Mouse (Mus musculus): Measurements from ENCODE around the gene Ctnnal1.

Gene Ctnnal1

DNA sequence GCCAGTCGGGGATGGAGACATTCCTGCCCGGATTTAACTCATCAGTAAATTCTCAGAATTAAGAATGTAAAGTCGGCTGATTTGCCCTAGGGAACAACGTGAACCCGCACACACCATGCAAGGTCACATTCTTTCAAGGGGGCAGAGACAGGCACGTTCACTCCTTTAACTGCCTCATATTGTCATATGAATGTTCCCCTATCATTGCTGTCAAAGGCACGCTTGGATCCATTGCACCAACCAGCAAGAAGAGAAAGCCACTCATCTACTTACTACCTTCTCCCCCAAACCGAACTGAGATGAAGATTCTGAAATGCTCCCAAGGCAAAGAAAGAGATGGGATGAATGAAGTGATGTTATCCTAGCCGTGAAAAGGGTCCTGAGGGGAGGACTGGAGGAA lies 6.3 kb downstream of the Ctnnal1 start:
- no peak for DNase-seq

DNA sequence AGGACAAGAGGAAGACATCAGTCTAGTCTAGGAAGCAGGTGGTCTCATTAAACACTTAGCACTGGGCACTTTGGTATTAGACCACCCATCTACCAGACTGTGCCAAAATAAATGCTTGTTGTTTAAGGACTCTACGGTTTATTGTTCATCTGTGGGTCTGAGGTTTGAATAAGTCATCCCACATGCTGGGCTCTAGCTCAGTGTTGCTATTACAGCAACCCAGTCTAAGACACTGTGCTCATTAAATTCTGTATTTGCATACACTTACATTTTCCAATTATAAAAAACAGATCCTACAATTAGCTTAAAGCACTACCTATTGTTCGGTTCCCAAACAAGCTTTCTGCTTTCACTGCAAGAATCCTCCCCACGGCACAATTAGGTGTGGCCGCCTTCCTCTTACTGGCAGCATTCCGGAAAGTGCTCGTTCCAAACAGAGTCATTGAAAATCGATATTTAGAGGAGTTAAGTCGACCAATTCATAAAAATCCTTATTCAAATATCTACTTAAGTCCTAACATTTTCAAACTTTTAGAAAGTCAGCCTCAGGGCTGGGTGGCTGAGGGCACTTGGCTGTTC lies 8.5 kb downstream of the Ctnnal1 start:
- no peak for DNase-seq

DNA sequence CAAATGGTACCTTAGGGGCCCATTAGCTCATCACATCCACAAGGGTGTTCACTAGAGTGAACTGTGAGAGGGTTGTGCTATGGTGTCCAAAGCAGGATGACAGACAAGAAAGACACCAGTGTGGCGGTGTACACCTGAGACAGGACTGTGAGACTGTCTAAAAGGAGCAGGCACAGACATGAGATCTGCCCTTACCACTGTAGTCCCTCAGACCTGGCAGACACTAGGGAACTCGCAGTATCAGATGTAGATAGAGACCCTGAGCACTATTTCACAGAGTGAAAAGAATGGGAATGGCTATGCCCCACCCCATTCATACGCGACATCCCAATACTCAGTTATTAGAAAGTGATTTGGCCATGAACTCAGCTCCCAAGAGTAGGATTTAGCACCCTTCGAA lies 9.1 kb downstream of the Ctnnal1 start:
- no peak for DNase-seq

DNA sequence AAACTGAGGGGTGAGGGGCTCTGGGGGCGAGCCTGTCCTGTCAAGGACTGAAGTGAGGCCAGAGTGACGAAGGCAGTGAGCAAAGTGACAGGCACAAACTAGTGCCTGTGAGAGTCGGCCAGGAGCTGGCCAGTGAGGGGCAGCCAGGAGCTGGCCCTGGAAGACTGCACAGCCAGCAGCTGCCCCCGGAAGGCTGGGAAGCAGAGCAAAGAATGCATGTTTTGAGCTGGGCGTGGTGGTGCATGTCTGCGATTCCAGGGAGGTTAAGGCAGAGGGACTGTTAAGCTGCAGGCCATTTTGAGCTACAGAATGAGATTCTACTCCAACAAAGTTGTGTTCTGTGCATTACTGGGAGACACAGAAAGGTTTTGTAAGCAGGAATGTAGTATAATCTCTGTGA lies 14.3 kb downstream of the Ctnnal1 start:
- DNase-seq, result no peak

DNA sequence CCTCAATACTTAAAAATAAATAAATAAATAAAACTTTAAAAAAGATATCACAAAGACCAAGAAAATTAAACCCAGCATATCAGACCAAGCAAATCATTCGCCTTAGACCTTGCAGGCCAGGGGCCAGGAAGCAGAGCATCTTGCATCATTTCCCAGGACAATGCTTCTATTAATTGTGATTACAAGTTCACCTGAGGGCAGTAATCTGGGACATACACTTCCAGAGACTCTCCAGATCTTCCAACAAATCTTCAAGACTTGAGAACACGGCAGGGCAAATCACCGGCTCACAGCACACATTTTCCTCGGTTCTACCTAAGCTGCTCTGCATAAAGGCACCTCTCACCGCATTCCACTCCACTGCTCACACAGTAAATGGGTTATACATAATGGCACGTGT lies 16.9 kb downstream of the Ctnnal1 start:
- no peak for DNase-seq

DNA sequence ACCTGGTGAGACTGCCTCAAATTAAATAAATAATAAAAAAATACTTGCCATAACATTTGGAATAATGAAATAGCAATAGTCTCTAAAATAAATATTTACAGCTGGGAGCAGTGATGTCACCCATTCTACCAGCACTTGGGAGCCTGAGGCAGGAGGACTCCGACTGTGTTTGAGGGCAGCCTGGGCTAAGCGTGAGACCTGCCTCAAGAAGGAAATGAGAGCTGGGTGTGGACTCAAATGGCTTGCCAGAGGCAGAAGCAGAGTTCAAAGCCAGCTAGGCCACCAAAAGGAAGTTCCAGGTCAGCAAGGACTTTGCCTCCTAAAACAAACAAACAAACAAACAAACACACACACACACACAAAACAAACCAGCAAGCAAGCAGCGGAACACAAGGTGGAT lies 17.6 kb downstream of the Ctnnal1 start:
- no peak for DNase-seq

DNA sequence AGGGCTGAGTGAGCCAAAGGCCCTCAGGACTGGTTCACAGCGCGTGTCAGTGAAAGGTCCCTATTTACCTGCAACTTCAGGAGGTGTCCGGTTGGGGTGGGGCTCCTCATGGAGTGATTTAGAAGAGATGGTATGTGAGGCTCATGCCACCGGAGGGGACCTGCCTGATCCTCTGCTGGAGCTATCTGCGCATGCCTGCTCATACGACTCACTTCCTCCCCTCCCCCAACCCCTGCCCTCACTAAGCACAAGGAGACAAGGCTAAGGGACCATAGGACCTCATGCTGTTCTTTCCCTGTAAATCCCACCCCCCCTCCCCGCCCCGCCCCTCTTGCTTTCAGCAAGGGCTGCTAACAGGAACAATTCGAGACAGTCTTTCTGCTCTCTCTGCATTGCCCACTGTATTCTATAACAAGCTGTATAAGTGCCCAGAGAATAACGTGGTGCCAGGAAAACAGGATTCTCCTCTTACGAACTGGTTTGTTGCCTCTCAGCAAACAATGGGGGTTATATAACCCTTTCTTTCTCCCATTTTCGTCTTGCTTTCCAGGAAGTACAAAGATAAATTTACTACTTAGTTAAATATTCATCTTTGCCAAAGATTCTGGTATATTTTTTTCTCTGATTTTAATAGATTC lies 19.0 kb downstream of the Ctnnal1 start:
- no peak for DNase-seq

DNA sequence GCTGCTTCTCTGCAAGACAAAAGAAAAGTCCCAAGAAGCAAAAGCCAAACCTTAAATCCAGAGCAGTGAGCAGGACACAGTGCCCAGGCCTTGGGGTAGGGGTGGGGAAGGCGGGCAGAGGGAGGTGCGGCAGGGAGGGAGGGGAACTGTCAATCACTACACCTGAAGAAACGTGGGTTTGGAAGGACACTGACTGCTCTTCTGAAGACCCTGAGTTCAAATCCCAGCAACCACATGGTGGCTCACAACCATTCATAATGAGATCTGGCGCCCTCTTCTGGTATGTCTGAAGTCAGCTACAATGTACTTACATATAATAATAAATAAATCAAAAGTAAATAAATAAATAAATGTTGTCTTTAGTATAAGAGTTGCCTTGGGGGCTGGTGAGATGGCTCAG lies 20.1 kb downstream of the Ctnnal1 start:
- no peak for DNase-seq

DNA sequence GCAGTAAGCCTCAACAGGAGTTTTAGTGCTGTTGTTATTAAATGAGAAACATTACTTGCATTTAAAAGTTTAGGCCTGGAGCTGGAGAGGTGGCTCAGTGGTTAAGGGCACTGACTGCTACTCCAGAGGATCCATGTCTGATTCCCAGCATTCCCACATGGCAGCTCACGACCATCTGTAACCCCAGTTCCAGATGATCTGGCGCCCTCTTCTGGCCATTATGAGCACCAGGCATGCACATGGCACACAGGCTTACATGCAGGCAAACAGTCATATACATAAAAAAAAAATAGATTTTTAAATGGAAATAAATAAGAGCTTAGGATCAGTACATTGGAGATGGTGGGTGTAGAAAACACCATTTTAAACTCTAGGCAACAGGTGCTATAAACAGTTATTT lies 21.0 kb downstream of the Ctnnal1 start:
- DNase-seq, result no peak

DNA sequence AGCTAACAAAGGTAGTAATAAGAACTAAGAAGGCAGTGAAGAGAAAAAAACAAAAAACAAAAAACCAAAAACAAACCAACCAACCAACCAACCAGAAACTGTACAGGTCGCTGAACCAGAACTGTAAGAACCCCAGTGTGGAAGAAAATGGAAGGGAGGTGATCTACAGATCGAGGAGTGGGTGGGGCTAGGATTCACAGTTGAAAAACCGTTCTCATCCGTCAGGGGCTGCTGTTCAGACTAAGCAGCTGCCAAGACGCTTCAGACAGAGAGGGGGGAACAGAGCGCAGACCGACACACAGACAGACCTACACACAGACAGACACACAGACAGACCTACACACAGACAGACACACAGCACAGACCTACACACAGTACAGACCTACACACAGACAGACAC lies 22.5 kb downstream of the Ctnnal1 start:
- no peak for DNase-seq

DNA sequence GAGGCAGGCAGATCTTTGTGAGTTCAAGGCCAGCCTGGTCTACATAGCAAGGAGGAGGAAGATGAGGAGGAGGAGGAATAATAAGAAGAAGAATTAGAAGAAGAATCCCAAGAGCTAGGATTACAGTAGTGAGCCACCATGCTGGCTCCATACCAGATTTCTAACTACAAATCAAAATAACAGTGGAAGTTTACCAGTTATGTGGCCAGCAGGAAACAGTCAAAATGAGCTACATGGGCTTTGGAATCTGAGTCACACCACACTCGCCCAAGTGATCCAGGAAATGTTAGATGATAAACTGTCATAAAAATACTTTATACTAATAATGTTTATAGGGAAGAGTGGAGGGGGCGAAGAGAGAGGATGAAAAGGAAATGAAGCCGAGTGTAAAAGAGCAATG lies 24.7 kb downstream of the Ctnnal1 start:
- no peak for DNase-seq

DNA sequence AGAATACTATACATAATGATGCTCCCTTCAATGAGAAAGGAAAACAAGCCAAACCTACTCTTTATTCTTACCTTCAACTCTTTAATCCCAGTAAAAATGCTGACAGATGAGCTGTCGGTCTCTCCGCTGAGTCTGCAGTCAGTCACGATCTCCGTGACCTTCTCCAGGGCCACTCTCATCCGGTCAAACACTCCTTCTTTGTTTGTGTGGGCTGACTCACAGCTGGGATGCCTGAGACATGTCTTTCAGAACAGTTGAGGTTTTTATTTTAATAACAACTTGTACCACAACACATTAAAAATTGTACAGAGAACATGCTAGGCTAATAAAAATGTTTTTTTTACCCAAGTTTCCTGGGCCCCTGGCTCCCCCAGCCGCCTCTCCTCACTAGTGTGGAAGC lies 27.3 kb downstream of the Ctnnal1 start:
- no peak for DNase-seq

DNA sequence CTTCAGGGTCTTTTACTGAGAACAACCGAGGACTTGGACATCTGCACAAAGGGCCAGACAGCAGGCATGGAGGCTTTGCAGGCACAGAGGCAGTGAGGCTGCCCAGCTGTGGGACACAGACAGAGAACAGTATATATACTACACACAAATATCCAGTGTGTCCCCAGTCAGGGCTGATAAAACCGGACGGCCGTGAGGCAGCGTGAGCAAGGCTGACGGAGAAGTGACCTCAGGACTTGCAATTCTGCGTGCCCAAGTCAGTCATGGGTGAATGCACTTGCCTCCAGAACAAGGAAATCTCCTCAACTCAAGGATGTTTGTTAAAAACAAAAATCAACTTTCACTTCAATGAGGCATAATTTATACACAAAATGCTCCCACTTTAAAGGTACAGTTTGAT lies 33.0 kb downstream of the Ctnnal1 start:
- no peak for DNase-seq

DNA sequence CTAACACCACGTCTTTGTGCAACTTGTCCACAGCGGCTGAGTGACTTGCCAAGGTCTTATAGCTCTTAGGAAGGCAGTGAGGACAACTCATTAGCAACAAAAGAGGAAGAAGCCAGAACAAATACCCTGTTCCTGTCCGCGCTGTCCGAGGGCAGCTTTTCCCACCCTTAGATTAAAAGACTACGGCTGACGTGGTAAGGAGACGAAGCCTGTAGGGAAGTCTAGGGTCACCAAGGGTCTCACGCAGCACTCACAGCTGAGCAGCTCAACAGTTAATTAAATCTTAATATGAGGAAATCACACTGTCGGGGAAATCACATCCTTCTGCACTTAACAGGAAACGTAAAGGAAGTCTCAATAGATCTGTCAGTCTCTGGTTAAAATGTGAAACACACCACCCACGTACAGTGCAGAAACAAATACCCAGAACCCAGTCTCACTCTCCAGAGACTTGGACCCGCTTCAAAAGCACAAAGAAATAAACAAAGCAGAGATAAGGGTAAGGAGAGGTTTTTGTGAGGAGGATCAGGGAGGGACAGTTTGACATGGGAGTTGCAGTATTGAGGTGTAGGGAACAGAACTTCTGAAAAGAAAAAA lies 33.9 kb downstream of the Ctnnal1 start:
- DNase-seq, result no peak

DNA sequence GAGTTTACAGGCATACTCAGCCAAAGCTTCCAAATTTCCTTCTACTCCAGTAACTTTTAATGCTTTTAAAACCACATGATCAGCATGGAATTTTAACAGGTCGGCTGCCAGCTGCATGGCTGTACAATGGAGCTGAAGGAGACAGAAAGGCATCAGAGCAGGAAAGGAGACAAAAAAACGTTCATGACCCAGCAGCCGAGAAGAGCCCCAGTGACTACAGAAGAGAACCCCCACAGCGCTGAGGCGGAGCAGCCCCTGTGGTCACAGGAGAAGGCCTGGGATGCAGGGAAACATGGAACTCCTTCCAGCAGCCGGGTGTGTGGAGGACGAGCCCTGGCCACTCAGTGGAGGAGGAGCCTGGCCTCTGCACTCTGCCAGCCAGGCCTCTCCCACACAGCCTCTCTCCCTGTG lies 35.5 kb downstream of the Ctnnal1 start:
- no peak for DNase-seq

DNA sequence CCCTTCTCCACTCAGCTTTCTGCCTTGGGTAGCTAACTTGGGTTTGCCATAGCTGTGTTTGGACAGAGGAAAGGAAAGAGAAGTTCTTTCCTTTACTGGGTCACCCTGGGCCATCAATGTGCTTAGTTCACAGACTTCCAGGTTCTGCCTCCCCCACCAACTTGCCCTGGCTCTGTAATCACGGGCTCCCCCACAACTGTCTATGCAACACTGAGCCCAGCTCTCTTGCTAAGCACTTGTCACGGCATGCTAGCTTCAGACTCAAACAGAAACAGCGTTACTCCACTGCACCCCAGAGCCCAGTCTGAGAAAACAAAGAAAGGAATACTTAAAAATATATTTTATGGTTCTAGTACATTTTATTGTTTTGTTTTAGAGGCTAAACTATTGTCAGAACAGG lies 36.1 kb downstream of the Ctnnal1 start:
- DNase-seq, result no peak

DNA sequence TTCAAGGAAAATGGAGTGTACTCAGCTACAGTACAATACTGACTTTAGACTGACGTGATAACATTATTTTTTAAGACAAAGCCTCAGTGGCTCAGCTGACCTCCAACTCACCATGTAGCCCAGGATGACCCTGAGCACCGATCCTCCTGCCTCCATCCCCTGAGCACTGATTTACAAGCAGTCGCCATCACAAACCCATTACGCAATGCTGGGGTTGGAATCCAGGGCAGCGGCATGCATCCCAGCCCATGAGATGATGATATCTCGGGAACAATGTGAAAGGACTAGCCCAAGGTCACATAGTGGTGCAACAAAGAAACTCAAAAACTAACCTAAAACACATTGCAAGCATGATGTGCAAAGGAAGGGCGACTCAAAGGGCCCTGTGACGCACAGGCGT lies 40.8 kb downstream of the Ctnnal1 start:
- DNase-seq, result no peak

DNA sequence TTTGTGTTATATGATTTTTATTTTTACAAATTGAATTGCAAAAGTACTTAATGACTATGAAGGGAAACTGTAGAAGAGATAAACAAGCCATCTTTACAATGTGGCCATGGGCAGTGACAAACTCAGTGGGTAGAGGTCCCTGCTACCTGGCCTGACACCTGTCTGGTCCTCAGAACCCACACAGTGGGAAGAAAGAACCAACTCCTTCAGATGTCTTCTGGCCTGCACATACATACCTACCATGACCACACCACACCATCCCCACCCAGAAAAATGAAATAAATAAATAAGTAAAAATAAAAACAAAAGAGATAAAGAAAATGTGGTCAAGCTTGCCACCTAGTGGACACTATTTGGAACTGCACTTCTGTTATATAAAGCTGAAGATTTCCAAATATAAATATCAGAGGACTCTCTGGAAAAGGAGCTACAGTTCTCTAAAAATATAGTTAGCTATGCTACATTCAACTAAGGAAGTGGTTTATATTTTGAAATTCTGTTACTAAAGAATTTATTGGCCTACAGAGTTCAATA lies 44.9 kb downstream of the Ctnnal1 start:
- DNase-seq, result no peak

DNA sequence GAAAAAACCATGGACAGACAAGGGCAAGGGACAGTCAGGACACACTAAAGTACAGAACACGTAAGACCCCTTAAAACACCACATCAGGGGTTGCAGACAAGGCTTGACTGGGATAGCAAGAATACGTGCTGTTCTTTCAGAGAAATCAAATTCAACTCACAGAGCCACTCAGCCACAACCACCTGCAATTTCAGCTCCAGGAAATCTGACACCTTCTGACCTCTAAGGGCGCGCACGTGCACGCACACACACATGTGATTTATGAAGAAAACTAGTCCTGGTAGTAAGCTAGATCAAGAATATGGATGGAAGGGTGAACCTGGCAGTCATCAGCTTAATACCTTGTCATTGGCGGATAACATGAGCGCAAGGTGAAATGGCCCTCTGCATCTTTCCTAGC lies 49.9 kb downstream of the Ctnnal1 start:
- no peak for DNase-seq

DNA sequence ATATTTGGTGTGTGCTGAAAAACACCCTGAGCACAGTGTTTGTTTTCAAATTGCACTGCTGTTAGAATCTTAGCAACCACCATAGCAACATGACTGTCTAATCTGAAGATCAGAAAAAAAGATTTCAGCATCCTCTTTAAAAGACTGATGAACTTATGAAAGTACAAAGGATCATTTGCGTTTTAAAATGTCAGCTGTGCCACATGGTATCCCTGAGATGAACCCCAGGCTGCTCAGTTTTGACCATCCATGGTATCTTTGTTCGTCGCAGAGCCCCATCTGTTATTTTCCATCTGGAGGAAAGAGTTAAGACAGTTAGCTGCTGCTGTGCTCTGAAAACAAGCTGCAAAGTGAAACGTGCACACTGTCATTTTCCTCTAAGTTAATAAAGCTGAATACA lies 52.9 kb downstream of the Ctnnal1 start:
- no peak for DNase-seq

DNA sequence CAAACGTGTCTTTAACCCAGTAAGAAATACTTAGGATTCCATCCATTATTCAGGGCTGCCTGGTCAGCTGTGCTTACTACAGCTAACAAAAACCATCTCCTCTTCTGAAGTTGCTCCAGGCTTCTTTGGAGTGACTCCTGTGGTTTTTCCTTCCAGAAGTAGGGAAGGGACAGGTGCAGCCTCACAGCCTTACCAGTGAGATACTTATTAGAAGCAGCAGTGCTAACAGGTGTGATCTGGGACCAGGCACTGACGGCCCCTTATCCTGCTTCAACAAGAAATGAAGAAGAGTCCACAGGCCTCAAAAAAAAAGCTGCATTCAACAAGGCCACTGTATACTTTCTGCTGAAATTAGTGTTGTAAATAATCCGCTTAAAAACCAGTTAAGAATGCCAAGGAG lies 53.3 kb downstream of the Ctnnal1 start:
- DNase-seq, result no peak

DNA sequence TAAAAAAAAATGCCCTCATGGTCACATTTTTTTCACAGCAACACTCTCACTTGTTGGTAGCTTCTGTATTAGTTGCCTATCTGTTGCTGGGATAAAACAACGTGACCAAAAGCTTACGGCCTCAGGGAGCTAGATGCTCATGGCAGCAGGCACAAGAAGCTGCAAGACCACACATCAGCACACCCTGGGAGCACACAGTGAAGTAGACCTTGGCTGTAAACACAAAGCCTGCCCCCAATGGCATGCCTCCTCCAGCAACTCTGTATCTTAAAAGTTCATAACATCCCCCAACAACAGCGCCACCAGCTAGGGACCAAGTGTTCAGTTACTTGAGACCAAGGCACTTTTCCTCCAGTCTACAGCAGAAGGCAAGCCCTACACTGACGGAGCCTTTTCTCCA lies 55.9 kb downstream of the Ctnnal1 start:
- no peak for DNase-seq

DNA sequence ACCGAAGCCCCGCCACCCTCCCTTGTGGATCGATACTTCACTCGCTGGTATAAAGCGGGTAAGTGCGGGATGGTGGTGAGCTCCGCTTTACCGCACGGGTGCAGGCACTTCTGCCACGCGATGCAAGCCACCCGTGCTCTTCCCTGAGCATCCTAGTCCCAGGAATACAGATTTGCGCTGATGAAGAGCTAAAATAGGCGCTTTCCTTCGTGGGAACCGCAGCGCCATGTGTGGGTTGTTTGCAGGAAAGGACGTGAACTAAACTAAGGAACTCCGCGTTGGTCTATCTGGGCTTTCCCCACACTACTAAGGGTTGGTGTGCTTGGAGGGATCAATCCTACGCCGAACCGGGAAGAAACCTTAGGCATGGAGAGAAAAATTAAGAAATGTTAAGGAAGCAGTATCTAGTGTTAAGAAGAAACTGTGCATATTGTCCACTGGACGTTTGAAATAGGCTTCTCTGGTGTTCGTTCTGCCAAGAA lies 62.3 kb downstream of the Ctnnal1 start:
- DNase-seq, result no peak

DNA sequence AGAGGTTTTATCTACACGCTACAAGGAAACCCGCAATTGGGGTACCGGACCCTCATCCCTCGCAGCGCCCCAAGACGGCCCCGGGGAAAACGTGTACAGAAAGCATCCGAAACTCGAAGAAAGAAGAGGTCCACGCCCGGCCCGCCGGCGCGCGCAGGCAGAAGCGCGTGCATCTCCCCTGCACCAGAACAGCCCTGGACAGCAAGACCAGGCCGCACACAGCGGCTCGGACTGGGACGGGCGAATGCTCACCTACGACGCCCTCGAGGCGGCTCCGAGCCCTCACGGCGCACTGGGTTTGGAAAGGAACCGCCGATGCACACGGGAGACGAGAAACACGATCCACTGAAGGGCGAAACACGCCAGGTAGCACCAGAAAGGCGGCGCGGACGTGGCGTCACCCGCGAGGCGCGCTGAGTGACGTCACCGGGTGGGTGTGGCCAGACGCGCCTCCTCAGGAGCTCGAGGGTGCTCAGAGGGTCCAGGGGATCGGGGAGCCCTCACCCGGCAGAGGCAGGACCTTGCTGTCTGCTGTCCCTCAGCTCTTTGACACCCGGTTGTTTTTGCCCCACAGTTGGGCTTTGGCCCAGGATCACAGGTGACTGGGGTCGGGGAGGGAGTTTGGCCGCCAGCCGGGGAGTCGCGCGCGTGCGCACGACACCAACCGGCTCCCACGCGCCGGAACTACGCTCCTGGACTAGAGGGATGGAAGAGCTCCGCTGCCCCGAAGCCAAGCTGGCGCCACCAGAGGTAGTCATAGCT lies 62.9 kb downstream of the Ctnnal1 start, which contains the start of the genes Elp1 and Fam206a:
Gene Elp1, minus strand, starts transcription at position 425 of the 762 bp plus-strand sequence.
Gene Fam206a, plus strand, starts transcription at position 439 of the 762 bp plus-strand sequence.
- peak; percentile 90 to 99 for DNase-seq

Data from spleen, adult 18-20 months (tissue).